Comparison of ENCODE assay signal across 9 mouse cellular contexts in the genomic region with DNA sequence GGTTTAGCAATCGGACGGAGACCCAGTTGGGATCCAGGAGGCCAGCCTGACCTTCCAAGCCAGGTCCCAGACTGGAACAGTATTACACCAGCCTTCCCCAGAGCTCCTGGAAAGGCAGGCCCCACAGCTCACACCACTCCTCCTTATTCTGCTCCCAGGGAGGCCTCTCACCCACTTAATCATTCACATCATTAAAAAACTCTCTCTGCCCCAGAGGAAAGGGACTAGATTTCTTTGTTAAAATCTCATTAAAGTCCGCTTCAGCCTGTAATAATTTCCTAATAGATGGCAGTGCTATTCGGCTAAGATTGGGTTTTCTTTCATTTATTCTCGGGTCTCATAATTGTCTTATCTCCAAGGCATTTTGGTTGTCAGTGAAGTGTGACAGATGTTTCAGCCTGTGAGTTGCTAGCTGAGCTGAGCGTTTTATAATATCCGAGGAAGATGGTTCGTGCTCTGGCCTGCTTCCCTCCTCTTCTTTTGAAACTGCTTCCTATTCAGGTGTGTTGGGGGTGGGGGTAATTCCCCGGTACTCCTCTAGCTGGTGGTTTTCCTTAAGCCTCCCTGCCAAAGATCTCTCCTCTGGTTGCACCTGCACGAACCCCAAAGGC. TPM values are rescaled to one million over a fixed set of nuclear protein-coding genes. Genes with fewer than 3 reads are reported as not detected.
A peak's percentile ranks its signal among the peaks of the same experiment; 100 is the strongest.
DNase-seq lines count a peak whose midpoint lies in the region; ATAC-seq and TF ChIP-seq lines count a peak whose summit lies in the region.
"Had no signal": no experiment of that assay in that cellular context is flagged by ENCODE, and none has a peak within 500 bp of the region (broad histone marks: within the 10 kb centered on the region; RNA-seq: fewer than 3 reads in every experiment).

No protein-coding gene starts in this region.

- no peak for TF ChIP-seq POLR2A in thymus, adult 2 months (IDR thresholded peaks at IDR 0.05; ENCODE audit: control insufficient read depth, extremely low read depth, insufficient read depth, low read length, poor library complexity)

- H3K9me3 ChIP-seq in hindbrain, embryonic 15.5 days, result no peaks in the 10 kb centered on the region
- H3K9me3 ChIP-seq in neural tube, embryonic 13.5 days, result no peaks in the 10 kb centered on the region
- no peaks in the 10 kb centered on the region for H3K9me3 ChIP-seq in intestine, embryonic 15.5 days

- no peak overlapping the region for H3K4me2 ChIP-seq in hindbrain, embryonic 15.5 days
- H3K4me2 ChIP-seq in neural tube, embryonic 13.5 days, result no peak overlapping the region
- no peak overlapping the region for H3K4me2 ChIP-seq in intestine, embryonic 15.5 days (replicated peaks)

- H3K4me1 ChIP-seq in thymus, adult 2 months (replicated peaks; ENCODE audit: control insufficient read depth, insufficient read depth, low read length), result peaks cover 34% of the 10 kb centered on the region
- H3K4me1 ChIP-seq in hindbrain, embryonic 15.5 days (replicated peaks), result peaks cover 31% of the 10 kb centered on the region
- H3K4me1 ChIP-seq in neural tube, embryonic 13.5 days (replicated peaks), result peaks cover 18% of the 10 kb centered on the region
- peaks cover 2% of the 10 kb centered on the region for H3K4me1 ChIP-seq in intestine, embryonic 15.5 days (replicated peaks)

- 38% methylated on average over 10 of the region's 10 CpGs for WGBS in thymus, adult 2 months
- WGBS in hindbrain, embryonic 15.5 days, result 35% methylated on average over 10 of the region's 10 CpGs
- WGBS in neural tube, embryonic 13.5 days, result 39% methylated on average over 10 of the region's 10 CpGs
- 55% methylated on average over 10 of the region's 10 CpGs for WGBS in intestine, embryonic 15.5 days

- H3K4me3 ChIP-seq in thymus, adult 2 months (ENCODE audit: control insufficient read depth, insufficient read depth, low read length), result no peak overlapping the region
- no peak overlapping the region for H3K4me3 ChIP-seq in hindbrain, embryonic 15.5 days
- H3K4me3 ChIP-seq in neural tube, embryonic 13.5 days, result no peak overlapping the region
- no peak overlapping the region for H3K4me3 ChIP-seq in intestine, embryonic 15.5 days (replicated peaks)

- no peak for TF ChIP-seq CTCF in thymus, adult 2 months (IDR thresholded peaks at IDR 0.05; ENCODE audit: borderline replicate concordance, control insufficient read depth, extremely low read depth, insufficient read depth, low read length, poor library complexity)

- no peaks in the 10 kb centered on the region for H3K27me3 ChIP-seq in thymus, adult 2 months (ENCODE audit: control insufficient read depth, insufficient read depth, low read length)
- no peaks in the 10 kb centered on the region for H3K27me3 ChIP-seq in hindbrain, embryonic 15.5 days
- no peaks in the 10 kb centered on the region for H3K27me3 ChIP-seq in neural tube, embryonic 13.5 days
- H3K27me3 ChIP-seq in intestine, embryonic 15.5 days (replicated peaks), result no peaks in the 10 kb centered on the region

- no peak overlapping the region for H3K9ac ChIP-seq in hindbrain, embryonic 15.5 days
- 0 out of 2 replicates have a peak overlapping the region, but pooled peaks have one; percentile 34 for H3K9ac ChIP-seq in neural tube, embryonic 13.5 days
- H3K9ac ChIP-seq in intestine, embryonic 15.5 days, result no peak overlapping the region

- ATAC-seq in hindbrain, embryonic 15.5 days (ENCODE audit: low FRiP score, low read depth), result 0 out of 2 replicates have a peak, but pooled peaks have one; percentile 65
- ATAC-seq in neural tube, embryonic 13.5 days (ENCODE audit: low read depth), result peak; percentile 70; the same call in 1 of the 2 replicates
- ATAC-seq in inflammation-experienced regulatory T-cells, adult 6 months, result no peak
- no peak for ATAC-seq in intestine, embryonic 15.5 days

- peak; percentile 5 for DNase-seq in embryo, embryonic 11 days
- no peak for DNase-seq in embryo, embryonic 9.5 days (ENCODE audit: extremely low spot score)
- peak; percentile 23 for DNase-seq in thymus, adult 2 months
- no peak for DNase-seq in thymus, postnatal 4 days
- DNase-seq: gastrocnemius, postnatal 10 days had no signal

- H3K27ac ChIP-seq in thymus, adult 2 months (ENCODE audit: control insufficient read depth, insufficient read depth, low read length), result peak overlapping the region; percentile 54
- H3K27ac ChIP-seq in hindbrain, embryonic 15.5 days (replicated peaks), result peak overlapping the region; percentile 77
- peak overlapping the region; percentile 88 for H3K27ac ChIP-seq in neural tube, embryonic 13.5 days (replicated peaks)
- H3K27ac ChIP-seq in intestine, embryonic 15.5 days, result no peak overlapping the region

- no peaks in the 10 kb centered on the region for H3K36me3 ChIP-seq in thymus, adult 2 months (ENCODE audit: control insufficient read depth, insufficient read depth, low read length)
- no peaks in the 10 kb centered on the region for H3K36me3 ChIP-seq in hindbrain, embryonic 15.5 days
- H3K36me3 ChIP-seq in neural tube, embryonic 13.5 days, result no peaks in the 10 kb centered on the region
- H3K36me3 ChIP-seq in intestine, embryonic 15.5 days, result no peaks in the 10 kb centered on the region

RNA-seq across cellular contexts. Expression of a gene that starts 46.8 kb away (rescaled TPM):
- polyA plus RNA-seq in thymus, adult 2 months (2012; rRNA removed), result 0.78 and 0.97 TPM in 2 replicates
- polyA plus RNA-seq in hindbrain, embryonic 15.5 days (2015; fragmentation: Nextera tagmentation; extraction: Ambion mirVana), result 5.8 and 5.9 TPM in 2 replicates
- polyA plus RNA-seq in neural tube, embryonic 13.5 days (2015; fragmentation: Nextera tagmentation; extraction: Ambion mirVana), result 5.6 and 6.5 TPM in 2 replicates
- not detected for polyA plus RNA-seq in inflammation-experienced regulatory T-cells, adult 6 months (2017; shearing (Covaris generic))
- 1.9 and 2.3 TPM in 2 replicates for polyA plus RNA-seq in intestine, embryonic 15.5 days (2015; fragmentation: Nextera tagmentation; extraction: Ambion mirVana)

RNA-seq across cellular contexts. Expression of a gene that starts 47.7 kb away (rescaled TPM):
- polyA plus RNA-seq in thymus, adult 2 months (2012; rRNA removed), result 67.4 and 76.9 TPM in 2 replicates
- 6.7 and 7.2 TPM in 2 replicates for polyA plus RNA-seq in hindbrain, embryonic 15.5 days (2015; fragmentation: Nextera tagmentation; extraction: Ambion mirVana)
- polyA plus RNA-seq in neural tube, embryonic 13.5 days (2015; fragmentation: Nextera tagmentation; extraction: Ambion mirVana), result 6.4 and 8.9 TPM in 2 replicates
- 10 to 100 TPM in 2 of 3 experiments, 1 to 10 TPM in 1; 5.0 to 15.1 (median 10.5) TPM for polyA plus RNA-seq in inflammation-experienced regulatory T-cells, adult 6 months (2017; shearing (Covaris generic))
- 7.5 and 9.7 TPM in 2 replicates for polyA plus RNA-seq in intestine, embryonic 15.5 days (2015; fragmentation: Nextera tagmentation; extraction: Ambion mirVana)

Comparison
In these comparisons a context has a peak if more than half of its experiments do, and no peak if none do; other contexts are left out.
1. DNase-seq: peak in embryo, embryonic 11 days (single experiment) and thymus, adult 2 months (single experiment); none in embryo, embryonic 9.5 days (single experiment) and thymus, postnatal 4 days (single experiment).
2. ATAC-seq: peak in hindbrain, embryonic 15.5 days (single experiment) and neural tube, embryonic 13.5 days (single experiment); none in inflammation-experienced regulatory T-cells, adult 6 months (single experiment) and intestine, embryonic 15.5 days (single experiment).